Mouse (Mus musculus) olfactory bulb, adult 2 months (tissue): ENCODE results near the gene Mertk.

Source experiments
- CTCF ChIP-seq: fragments of 200-500 bp; IDR thresholded peaks from 2 replicates; pipeline ENCODE4 v1.5.1; 2012; ENCODE audit warnings: low read depth, mild to moderate bottlenecking, low read length, moderate library complexity; ENCODE audit not compliant: insufficient read depth
- POLR2A ChIP-seq: fragments of 200-500 bp; IDR thresholded peaks from 2 replicates; pipeline ENCODE4 v1.6.1; 2012; ENCODE audit warnings: mild to moderate bottlenecking, low read depth, low read length, moderate library complexity; ENCODE audit not compliant: insufficient read depth

DNA sequence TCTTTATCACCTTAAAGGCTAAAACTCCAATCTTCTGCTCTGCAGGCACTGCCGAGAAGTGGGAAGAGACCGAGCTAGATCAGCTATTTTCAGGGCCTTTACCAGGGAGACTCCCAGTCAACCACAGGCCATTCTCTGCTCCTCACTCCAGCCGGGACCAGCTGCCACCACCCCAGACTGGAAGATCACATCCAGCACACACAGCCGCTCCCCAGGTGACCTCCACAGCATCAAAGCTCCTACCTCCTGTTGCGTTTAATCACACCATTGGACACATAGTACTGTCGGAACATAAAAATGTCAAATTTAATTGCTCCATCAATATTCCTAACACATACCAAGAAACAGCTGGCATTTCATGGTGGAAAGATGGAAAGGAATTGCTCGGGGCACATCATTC is 30.4 kb downstream of the Mertk start:
- no peak for TF ChIP-seq CTCF
- no peak for TF ChIP-seq POLR2A
